Comparison of ENCODE assay signal across 8 mouse cellular contexts in genomic region chr3:133876439-133877072, GRCm38 (mm10).
DNase-seq lines count a peak whose midpoint lies in the region; ATAC-seq and TF ChIP-seq lines count a peak whose summit lies in the region.

No protein-coding gene starts in this region.

- H3K9ac ChIP-seq in embryonic facial prominence, embryonic 12.5 days: no peak overlapping the region
- H3K9ac ChIP-seq in limb, embryonic 11.5 days (ENCODE audit: low read length): no peak overlapping the region
- H3K9ac ChIP-seq in midbrain, postnatal 0 days (replicated peaks; ENCODE audit: low read length, poor library complexity, severe bottlenecking): peak overlapping the region; percentile 40; the same call in 1 of the 2 replicates

- ATAC-seq in embryonic facial prominence, embryonic 12.5 days (ENCODE audit: insufficient number of reproducible peaks, insufficient read depth, low FRiP score, low TSS enrichment): peak; percentile 85
- ATAC-seq in limb, embryonic 11.5 days (ENCODE audit: insufficient number of reproducible peaks, low FRiP score, low TSS enrichment, low read depth): peak; percentile 29
- peak; percentile 89 for ATAC-seq in midbrain, postnatal 0 days (ENCODE audit: low FRiP score)

- DNase-seq in 3134 (ENCODE audit: extremely low read depth, insufficient read length, low spot score): peak; percentile 14
- DNase-seq in adrenal gland, postnatal 25 days: peak; percentile 60
- DNase-seq in heart, adult 9 months (ENCODE audit: low spot score in 2 of 2): peak; percentile 17 to 44
- DNase-seq in kidney, adult 8-10 months: peak; percentile 41 to 73
- peak; percentile 86 for DNase-seq in limb, embryonic 11.5 days (ENCODE audit: low spot score)
- peak; percentile 94 for DNase-seq in midbrain, postnatal 0 days (ENCODE audit: low spot score)
- DNase-seq in urinary bladder, postnatal 36 days (ENCODE audit: low spot score in 2 of 2): peak; percentile 52 to 61

- H3K9me3 ChIP-seq in embryonic facial prominence, embryonic 12.5 days: no peaks in the 10 kb centered on the region
- H3K9me3 ChIP-seq in limb, embryonic 11.5 days (ENCODE audit: control insufficient read depth, low read length): no peaks in the 10 kb centered on the region
- no peaks in the 10 kb centered on the region for H3K9me3 ChIP-seq in midbrain, postnatal 0 days (ENCODE audit: low read length)

- H3K4me2 ChIP-seq in embryonic facial prominence, embryonic 12.5 days (replicated peaks): peak overlapping the region; percentile 46
- peak overlapping the region; percentile 45 for H3K4me2 ChIP-seq in limb, embryonic 11.5 days (ENCODE audit: low read depth, severe bottlenecking)
- H3K4me2 ChIP-seq in midbrain, postnatal 0 days (ENCODE audit: low read depth, low read length, poor library complexity, severe bottlenecking): peak overlapping the region; percentile 37

- H3K4me3 ChIP-seq in embryonic facial prominence, embryonic 12.5 days: peak overlapping the region; percentile 17; the same call in 1 of the 2 replicates
- H3K4me3 ChIP-seq in limb, embryonic 11.5 days (ENCODE audit: low read depth, low read length): no peak overlapping the region
- peak overlapping the region; percentile 18 for H3K4me3 ChIP-seq in midbrain, postnatal 0 days (ENCODE audit: low read depth, low read length)

- H3K4me1 ChIP-seq in embryonic facial prominence, embryonic 12.5 days: peaks cover 10% of the 10 kb centered on the region
- H3K4me1 ChIP-seq in limb, embryonic 11.5 days (ENCODE audit: control insufficient read depth, insufficient read depth, low read length): peaks cover 5% of the 10 kb centered on the region; the same call in 1 of the 2 replicates
- H3K4me1 ChIP-seq in midbrain, postnatal 0 days (ENCODE audit: insufficient read depth, low read length): no peaks in the 10 kb centered on the region

- 7% methylated on average over 13 of the region's 13 CpGs for WGBS in embryonic facial prominence, embryonic 12.5 days
- 2% methylated on average over 13 of the region's 13 CpGs for WGBS in limb, embryonic 11.5 days
- WGBS in midbrain, postnatal 0 days: 8% methylated on average over 13 of the region's 13 CpGs

- no peaks in the 10 kb centered on the region for H3K27me3 ChIP-seq in embryonic facial prominence, embryonic 12.5 days
- no peaks in the 10 kb centered on the region for H3K27me3 ChIP-seq in limb, embryonic 11.5 days (ENCODE audit: control insufficient read depth, insufficient read depth, low read length)
- no peaks in the 10 kb centered on the region for H3K27me3 ChIP-seq in midbrain, postnatal 0 days (ENCODE audit: insufficient read depth, low read length)

- H3K27ac ChIP-seq in embryonic facial prominence, embryonic 12.5 days: peak overlapping the region; percentile 66
- peak overlapping the region; percentile 38; the same call in 1 of the 2 replicates for H3K27ac ChIP-seq in limb, embryonic 11.5 days (replicated peaks; ENCODE audit: low read depth, low read length)
- peak overlapping the region; percentile 67 for H3K27ac ChIP-seq in midbrain, postnatal 0 days (ENCODE audit: low read depth, low read length)

- peak; percentile 89 for TF ChIP-seq CTCF in midbrain, postnatal 0 days (IDR thresholded peaks at IDR 0.05)

- no peaks in the 10 kb centered on the region for H3K36me3 ChIP-seq in embryonic facial prominence, embryonic 12.5 days
- H3K36me3 ChIP-seq in limb, embryonic 11.5 days (ENCODE audit: control insufficient read depth, insufficient read depth, low read length): no peaks in the 10 kb centered on the region
- no peaks in the 10 kb centered on the region for H3K36me3 ChIP-seq in midbrain, postnatal 0 days (ENCODE audit: insufficient read depth, low read length)

Comparison
In these comparisons a context has a peak if more than half of its experiments do, and no peak if none do; other contexts are left out.
1. DNase-seq: peak in every context shown above with its lines; median percentile 94 in midbrain, postnatal 0 days; 86 in limb, embryonic 11.5 days; 60 in adrenal gland, postnatal 25 days; 57 in kidney, adult 8-10 months; 56 in urinary bladder, postnatal 36 days; 30 in heart, adult 9 months; 14 in 3134.
2. ATAC-seq: peak in every context shown above with its lines; median percentile 89 in midbrain, postnatal 0 days; 85 in embryonic facial prominence, embryonic 12.5 days; 29 in limb, embryonic 11.5 days.